ENCODE assay signal across 8 mouse cellular contexts in genomic region chr11:80153857-80154495, GRCm38 (mm10). TPM values are rescaled to one million over a fixed set of nuclear protein-coding genes. Genes with fewer than 3 reads are reported as not detected.
DNase-seq lines count a peak whose midpoint lies in the region; ATAC-seq lines count a peak whose summit lies in the region.

Adap2 (plus strand) TSS chr11:80154105.

- no peak within 1 kb of the TSS; the same call in 1 of the 2 replicates for H3K27ac ChIP-seq in embryonic facial prominence, embryonic 10.5 days (replicated peaks)
- no peak within 1 kb of the TSS for H3K27ac ChIP-seq in intestine, embryonic 16.5 days (ENCODE audit: low read length)

- peak within 1 kb of the TSS; percentile 77 for H3K9ac ChIP-seq in intestine, embryonic 16.5 days (ENCODE audit: low read depth, low read length)

- DNase-seq in adrenal gland, postnatal 25 days, result peak; percentile 93
- DNase-seq in embryonic facial prominence, embryonic 10.5 days (ENCODE audit: low spot score), result peak; percentile 86
- peak; percentile 54 for DNase-seq in gonadal fat pad, adult 2 months (ENCODE audit: low read depth)
- peak; percentile 51 to 67 for DNase-seq in left cerebral cortex, postnatal 36 days (ENCODE audit: low spot score in 2 of 2)
- DNase-seq in mesoderm, embryonic 11.5 days (ENCODE audit: low read depth, low spot score), result peak; percentile 79
- peak; percentile 69 for DNase-seq in right cerebral cortex, postnatal 25 days
- peak; percentile 91 to 93 for DNase-seq in urinary bladder, postnatal 36 days (ENCODE audit: low spot score in 2 of 2)

- 4% methylated on average over 47 of the region's 47 CpGs for WGBS in embryonic facial prominence, embryonic 10.5 days
- 2% methylated on average over 41 of the region's 47 CpGs for WGBS in intestine, embryonic 16.5 days

- intact Hi-C loops in left cerebral cortex, postnatal 36 days (cut with DNase I), result no loop called here

- H3K4me2 ChIP-seq in intestine, embryonic 16.5 days (ENCODE audit: low read depth, low read length), result peak within 1 kb of the TSS; percentile 88

- H3K9me3 ChIP-seq in embryonic facial prominence, embryonic 10.5 days, result no peaks in the 10 kb centered on the region
- H3K9me3 ChIP-seq in intestine, embryonic 16.5 days (ENCODE audit: control insufficient read depth, low read length), result no peaks in the 10 kb centered on the region

- H3K36me3 ChIP-seq in embryonic facial prominence, embryonic 10.5 days (replicated peaks), result no peaks in the 10 kb centered on the region
- H3K36me3 ChIP-seq in intestine, embryonic 16.5 days (ENCODE audit: control insufficient read depth, insufficient read depth, low read length), result no peaks in the 10 kb centered on the region

- H3K27me3 ChIP-seq in embryonic facial prominence, embryonic 10.5 days (replicated peaks; ENCODE audit: low read depth, poor library complexity, severe bottlenecking), result peaks cover 59% of the 10 kb centered on the region
- peaks cover 15% of the 10 kb centered on the region for H3K27me3 ChIP-seq in intestine, embryonic 16.5 days (replicated peaks; ENCODE audit: control insufficient read depth, insufficient read depth, low read length)

- peak within 1 kb of the TSS; percentile 61 for H3K4me3 ChIP-seq in embryonic facial prominence, embryonic 10.5 days
- H3K4me3 ChIP-seq in intestine, embryonic 16.5 days (ENCODE audit: low read length), result peak within 1 kb of the TSS; percentile 69

- peaks cover 10% of the 10 kb centered on the region for H3K4me1 ChIP-seq in embryonic facial prominence, embryonic 10.5 days
- H3K4me1 ChIP-seq in intestine, embryonic 16.5 days (ENCODE audit: control insufficient read depth, insufficient read depth, low read length), result peaks cover 7% of the 10 kb centered on the region

- peak; percentile 96 for ATAC-seq in intestine, embryonic 16.5 days

RNA-seq across cellular contexts. Expression of gene Adap2, which starts in this region (rescaled TPM):
- 11.9 and 16.3 TPM in 2 replicates for total RNA-seq in adrenal gland, postnatal 25 days (2021)
- 0.64 and 0.69 TPM in 2 replicates for polyA plus RNA-seq in embryonic facial prominence, embryonic 10.5 days (2016; fragmentation: Nextera tagmentation; extraction: Ambion mirVana)
- 10.5 and 14.3 TPM in 2 replicates for polyA plus RNA-seq in gonadal fat pad, adult 2 months (2012; rRNA removed)
- polyA plus RNA-seq in intestine, embryonic 16.5 days (2015; fragmentation: Nextera tagmentation; extraction: Ambion mirVana), result 4.9 and 5.1 TPM in 2 replicates
- total RNA-seq in left cerebral cortex, postnatal 36 days (2021), result 10 to 100 TPM in 1 of 2 experiments, 1 to 10 TPM in 1; 7.1 to 10.6 TPM

Comparison
In these comparisons a context has a peak if more than half of its experiments do, and no peak if none do; other contexts are left out.
1. Peak in DNase-seq and H3K4me3 ChIP-seq in embryonic facial prominence, embryonic 10.5 days; RNA of the gene not detected or under 1 TPM.